Mouse (Mus musculus) embryonic facial prominence, embryonic 11.5 days (tissue): ENCODE measurements around the gene Unc50. TPM values are rescaled to one million over a fixed set of nuclear protein-coding genes. Genes with fewer than 3 reads are reported as not detected.

Source experiments
- ATAC-seq: fragments of 200-750 bp; cut with Nextera tagmentation; replicated peaks from 2 replicates; pipeline ENCODE4 v1.8.0; 2017; ENCODE audit warnings: low read depth; ENCODE audit not compliant: insufficient number of reproducible peaks, low FRiP score, low TSS enrichment
- DNase-seq: peaks from one replicate; pipeline ENCODE4 v3.0.0-alpha.2; 2015; ENCODE audit warnings: low spot score
- H3K27ac ChIP-seq: fragments of 300-500 bp; sonication (generic); replicated peaks from 2 replicates; pipeline ENCODE4 v1.5.1; 2014; ENCODE audit warnings: mild to moderate bottlenecking, low read depth, low read length, control low read depth
- H3K27me3 ChIP-seq: fragments of 300-500 bp; sonication (generic); 2 replicates; pipeline ENCODE4 v1.6.1; 2014; ENCODE audit warnings: mild to moderate bottlenecking, low read length, moderate library complexity, mixed read lengths; ENCODE audit not compliant: control insufficient read depth, insufficient read depth
- H3K36me3 ChIP-seq: fragments of 300-500 bp; sonication (generic); replicated peaks from 2 replicates; pipeline ENCODE4 v1.6.1; 2014; ENCODE audit warnings: low read depth, mild to moderate bottlenecking, low read length, moderate library complexity, mixed read lengths; ENCODE audit not compliant: control insufficient read depth, insufficient read depth
- H3K4me1 ChIP-seq: fragments of 300-500 bp; sonication (generic); 2 replicates; pipeline ENCODE4 v1.6.1; 2014; ENCODE audit warnings: low read length, mixed read lengths; ENCODE audit not compliant: control insufficient read depth, insufficient read depth
- H3K4me2 ChIP-seq: fragments of 300-500 bp; sonication (generic); 2 replicates; pipeline ENCODE4 v1.6.1; 2014; ENCODE audit warnings: low read depth, mild to moderate bottlenecking, control low read depth, low read length, moderate library complexity
- H3K4me3 ChIP-seq: fragments of 300-500 bp; sonication (generic); 2 replicates; pipeline ENCODE4 v1.5.1; 2014; ENCODE audit warnings: low read depth, low read length, control low read depth
- H3K9ac ChIP-seq: fragments of 300-500 bp; sonication (generic); replicated peaks from 2 replicates; pipeline ENCODE4 v1.6.1; 2014; ENCODE audit warnings: mild to moderate bottlenecking, control low read depth, low read length
- H3K9me3 ChIP-seq: fragments of 300-500 bp; sonication (generic); replicated peaks from 2 replicates; pipeline ENCODE4 v1.6.1; 2016; ENCODE audit warnings: mild to moderate bottlenecking, low read length, inconsistent platforms, mixed read lengths; ENCODE audit not compliant: control insufficient read depth
- WGBS: fragments of 180-500 bp; shearing (Covaris S2); extraction: QIAGEN DNeasy Blood & Tissue Kit; methylation state at CpG from one replicate; pipeline ENCODE4 v1.1.7; 2014; 5-methylcytosine and 5-hydroxymethylcytosine counted together
- polyA plus RNA-seq: library from polyadenylated mRNA; unstranded; fragments of >200 nt; fragmentation: Nextera tagmentation; extraction: Ambion mirVana; gene quantifications from 2 replicates; pipeline ENCODE4 v1.2.1, GENCODE M21; 2014

The Unc50 gene
- polyA plus RNA-seq, 1 experiment from 2014 or later = 122 TPM

DNA sequence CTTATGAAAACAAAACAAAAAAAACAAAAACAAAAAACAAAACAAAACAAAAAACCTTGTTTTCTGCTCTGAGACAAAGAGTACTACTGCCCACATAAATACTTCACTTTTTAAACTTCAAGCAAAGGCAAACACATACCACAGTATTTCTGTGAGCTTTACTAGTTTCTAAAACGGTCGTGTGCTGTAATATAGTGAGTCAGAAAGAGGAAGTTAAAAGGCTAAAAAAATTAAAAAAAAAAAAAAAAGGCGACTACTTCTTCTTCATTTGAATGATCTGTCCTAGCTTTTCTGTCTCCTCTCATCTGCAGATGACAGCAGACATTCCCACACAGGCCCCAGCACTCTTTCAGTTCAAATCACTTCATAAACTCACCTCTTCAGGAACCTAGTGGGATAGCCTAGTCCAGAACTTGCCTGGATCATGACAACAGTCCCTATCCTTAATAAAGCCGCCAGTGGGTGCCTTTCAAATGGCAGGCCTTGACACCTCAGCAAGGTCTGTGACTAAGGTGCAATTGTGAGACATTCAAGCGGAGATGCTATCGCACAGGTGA, 44.8 kb downstream of the Unc50 start:
- Histone ChIP-seq H3K4me3 (no peak overlapping the region), H3K4me2 (no peak overlapping the region), H3K9me3 (no peaks in the 10 kb centered on the region), H3K9ac (no peak overlapping the region), H3K27me3 (no peaks in the 10 kb centered on the region), H3K36me3 (no peaks in the 10 kb centered on the region), H3K27ac (no peak overlapping the region), H3K4me1 (no peaks in the 10 kb centered on the region)
- no peak for DNase-seq
- 87% methylated on average over 6 of the region's 6 CpGs for WGBS
- ATAC-seq = no peak

DNA sequence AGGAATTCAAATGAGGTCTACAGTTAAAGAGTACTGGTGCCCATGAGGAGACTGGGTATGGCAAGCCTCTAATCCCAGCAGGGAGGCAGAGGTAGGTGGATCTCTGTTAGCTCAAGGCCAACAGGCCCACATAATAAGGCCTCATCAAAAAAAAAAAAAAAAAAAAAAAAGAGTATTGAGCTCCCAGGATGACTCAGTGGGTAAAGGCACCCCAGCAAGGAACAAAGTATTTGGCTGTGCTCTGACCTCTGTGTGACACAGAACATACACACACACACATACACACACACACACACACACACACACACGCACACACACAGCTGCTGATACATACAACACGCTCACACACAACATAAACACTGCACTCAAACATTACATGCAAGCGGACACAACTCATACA, 45.4 kb downstream of the Unc50 start:
- no peaks in the 10 kb centered on the region for H3K36me3 ChIP-seq
- no peak overlapping the region for H3K4me3 ChIP-seq
- no peak overlapping the region for H3K4me2 ChIP-seq
- ATAC-seq (no peak), DNase-seq (no peak)
- 95% methylated on average over 3 of the region's 3 CpGs for WGBS
- no peak overlapping the region for H3K27ac ChIP-seq
- no peaks in the 10 kb centered on the region for H3K4me1 ChIP-seq
- H3K9ac ChIP-seq = no peak overlapping the region
- no peaks in the 10 kb centered on the region for H3K27me3 ChIP-seq
- no peaks in the 10 kb centered on the region for H3K9me3 ChIP-seq

DNA sequence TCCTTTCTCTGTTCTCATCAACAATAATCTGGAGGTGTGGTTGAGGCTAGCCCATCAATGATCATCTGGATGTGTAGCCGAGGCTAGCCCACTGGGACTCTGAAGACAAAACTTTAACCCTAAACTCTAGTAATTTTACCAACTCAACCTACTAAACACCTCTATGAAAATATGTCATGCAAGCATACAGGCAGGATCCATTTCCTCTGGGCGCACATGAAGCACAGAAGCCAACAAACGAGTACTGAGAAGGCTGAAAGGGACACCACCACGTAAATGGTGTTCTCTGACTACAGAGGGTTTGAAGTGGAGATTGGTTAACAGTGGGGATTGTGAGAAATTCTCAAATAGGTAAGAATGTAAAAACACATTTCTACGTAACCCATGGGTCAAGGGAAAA, 47.3 kb downstream of the Unc50 start:
- Histone ChIP-seq H3K27ac (no peak overlapping the region), H3K4me2 (no peak overlapping the region), H3K36me3 (no peaks in the 10 kb centered on the region), H3K27me3 (no peaks in the 10 kb centered on the region), H3K4me3 (no peak overlapping the region), H3K9ac (no peak overlapping the region), H3K9me3 (no peaks in the 10 kb centered on the region), H3K4me1 (no peaks in the 10 kb centered on the region)
- ATAC-seq (no peak), DNase-seq (no peak)
- WGBS = 90% methylated on average over 5 of the region's 5 CpGs

GRCm38 (mm10) chr1:37477928-37478327, 48.0 kb downstream of the Unc50 start:
- no peaks in the 10 kb centered on the region for H3K4me1 ChIP-seq
- no peak overlapping the region for H3K9ac ChIP-seq
- no peak overlapping the region for H3K4me3 ChIP-seq
- H3K27me3 ChIP-seq = no peaks in the 10 kb centered on the region
- WGBS = 83% methylated on average over 5 of the region's 5 CpGs
- H3K36me3 ChIP-seq = no peaks in the 10 kb centered on the region
- H3K27ac ChIP-seq = no peak overlapping the region
- H3K9me3 ChIP-seq = no peaks in the 10 kb centered on the region
- no peak for ATAC-seq
- DNase-seq = no peak
- H3K4me2 ChIP-seq = no peak overlapping the region

- whole genome bisulfite sequencing = 80% methylated on average over 7 of the region's 7 CpGs
- no peaks in the 10 kb centered on the region for H3K9me3 ChIP-seq
- no peak overlapping the region for H3K4me3 ChIP-seq
- H3K4me2 ChIP-seq = no peak overlapping the region
- H3K27ac ChIP-seq = no peak overlapping the region
- DNase-seq = no peak
- H3K4me1 ChIP-seq = no peaks in the 10 kb centered on the region
- no peak for ATAC-seq
- H3K27me3 ChIP-seq = no peaks in the 10 kb centered on the region
- H3K9ac ChIP-seq = no peak overlapping the region
- H3K36me3 ChIP-seq = no peaks in the 10 kb centered on the region
Observed at GRCm38 (mm10) chr1:37478416-37478815, 48.5 kb downstream of the Unc50 start.

DNA sequence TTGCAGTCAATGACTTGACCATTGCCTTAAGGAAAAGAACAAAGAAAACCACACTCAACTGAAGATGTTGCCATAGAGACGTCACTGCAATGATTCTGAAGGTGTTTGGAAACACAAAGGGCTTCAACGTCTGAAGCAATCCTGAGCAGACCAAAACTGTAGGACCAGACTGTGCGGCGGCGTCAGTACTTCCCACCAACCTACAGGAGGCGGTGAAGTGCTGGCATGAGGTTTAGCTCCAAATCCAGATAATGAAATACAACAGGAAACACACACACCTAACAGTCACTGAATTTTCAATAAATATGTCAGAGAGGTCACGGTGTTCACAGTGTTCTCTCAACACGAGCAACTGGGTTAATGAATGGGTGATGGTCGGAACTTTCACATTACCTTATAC, 49.1 kb downstream of the Unc50 start:
- DNase-seq = no peak
- Histone ChIP-seq H3K4me2 (no peak overlapping the region), H3K9me3 (no peaks in the 10 kb centered on the region), H3K27ac (no peak overlapping the region), H3K27me3 (no peaks in the 10 kb centered on the region), H3K36me3 (no peaks in the 10 kb centered on the region), H3K9ac (no peak overlapping the region), H3K4me3 (no peak overlapping the region), H3K4me1 (no peaks in the 10 kb centered on the region)
- 77% methylated on average over 9 of the region's 9 CpGs for WGBS
- no peak for ATAC-seq

DNA sequence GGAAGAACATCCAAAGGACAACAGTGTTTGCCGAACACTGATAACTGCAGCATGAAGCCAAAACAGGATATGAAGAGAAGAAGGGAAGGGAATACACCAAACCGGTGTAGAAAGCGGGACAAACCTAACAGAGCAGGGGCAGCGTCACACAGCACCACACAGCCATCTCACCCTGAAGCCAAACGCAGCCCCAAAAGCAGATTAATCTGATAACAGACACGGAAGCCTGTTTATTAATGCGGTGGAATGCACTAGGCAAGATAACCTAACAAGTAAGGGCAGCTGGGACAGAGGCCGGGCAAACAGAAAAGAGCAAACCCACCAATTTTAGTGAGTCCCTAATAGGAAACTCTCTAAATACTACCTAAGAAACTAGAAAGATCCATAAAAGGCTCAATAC, 49.8 kb downstream of the Unc50 start:
- 77% methylated on average over 8 of the region's 8 CpGs for WGBS

DNA sequence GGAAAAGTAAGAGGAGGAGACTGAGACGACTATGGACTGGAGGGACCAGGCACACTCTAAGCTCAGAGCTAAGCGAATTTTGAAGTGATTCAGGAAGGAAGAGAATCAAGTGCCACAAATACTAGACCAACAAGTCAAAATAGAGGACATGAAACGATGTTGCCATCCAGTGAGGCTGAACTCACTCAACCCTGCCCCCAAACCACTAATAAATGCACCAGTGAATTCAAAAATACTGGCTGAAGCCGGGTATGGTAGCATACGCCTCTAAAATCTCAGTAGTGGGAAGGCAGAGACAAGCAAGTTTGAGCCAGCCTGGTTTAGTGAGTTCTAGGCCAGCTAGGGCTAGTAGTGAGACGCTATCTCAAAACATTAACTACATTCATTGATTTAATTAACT, 50.8 kb downstream of the Unc50 start:
- no peak overlapping the region for H3K4me2 ChIP-seq
- no peak overlapping the region for H3K4me3 ChIP-seq
- no peak for DNase-seq
- no peak for ATAC-seq
- 84% methylated on average over 6 of the region's 6 CpGs for WGBS
- no peak overlapping the region for H3K27ac ChIP-seq
- H3K9ac ChIP-seq = no peak overlapping the region
- no peaks in the 10 kb centered on the region for H3K36me3 ChIP-seq
- no peaks in the 10 kb centered on the region for H3K9me3 ChIP-seq
- no peaks in the 10 kb centered on the region for H3K4me1 ChIP-seq
- no peaks in the 10 kb centered on the region for H3K27me3 ChIP-seq

More for the DNA sequence above, 49.8 kb downstream of the Unc50 start:
- no peaks in the 10 kb centered on the region for H3K4me1 ChIP-seq
- DNase-seq = no peak
- H3K27ac ChIP-seq = no peak overlapping the region
- H3K27me3 ChIP-seq = no peaks in the 10 kb centered on the region
- no peaks in the 10 kb centered on the region for H3K9me3 ChIP-seq
- H3K36me3 ChIP-seq = no peaks in the 10 kb centered on the region
- H3K4me3 ChIP-seq = no peak overlapping the region
- no peak for ATAC-seq
- H3K4me2 ChIP-seq = no peak overlapping the region
- H3K9ac ChIP-seq = no peak overlapping the region
